Mouse (Mus musculus) adrenal gland, adult (tissue): ENCODE measurements at regions not wholly inside any gene's neighbourhood (a gene's known extent, or its start where the extent isn't known, plus 50 kb on each side); places are given as distances from the start of the nearest gene placed in this dataset.

ENCODE experiments used
- DNase-seq, 2 experiments: peaks; one replicate each; pipeline ENCODE4 v3.0.0; 2022 to 2023; ENCODE audit warnings: low spot score in 1 of 2; ENCODE audit not compliant: inconsistent age in 2 of 2

DNA sequence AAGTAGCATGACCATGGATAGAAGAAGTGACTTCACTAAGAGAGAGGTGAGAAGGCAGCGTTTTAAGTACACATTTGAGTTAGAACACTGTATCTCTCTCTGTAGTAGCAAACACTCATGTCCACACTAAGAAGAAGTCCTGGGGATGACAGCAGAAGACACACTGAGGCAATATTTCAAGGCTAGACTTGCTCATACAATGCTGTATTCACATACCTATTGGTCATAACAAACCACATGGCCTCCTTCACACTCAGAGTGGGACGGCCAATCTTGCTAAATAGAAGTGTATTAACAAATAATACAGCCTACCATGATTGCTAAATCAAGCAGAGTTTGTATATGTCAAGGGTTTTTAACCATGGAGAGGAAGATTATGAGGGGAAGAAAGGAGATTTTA is 252.5 kb upstream of the Kcnj16 start:
- DNase-seq: no peak

DNA sequence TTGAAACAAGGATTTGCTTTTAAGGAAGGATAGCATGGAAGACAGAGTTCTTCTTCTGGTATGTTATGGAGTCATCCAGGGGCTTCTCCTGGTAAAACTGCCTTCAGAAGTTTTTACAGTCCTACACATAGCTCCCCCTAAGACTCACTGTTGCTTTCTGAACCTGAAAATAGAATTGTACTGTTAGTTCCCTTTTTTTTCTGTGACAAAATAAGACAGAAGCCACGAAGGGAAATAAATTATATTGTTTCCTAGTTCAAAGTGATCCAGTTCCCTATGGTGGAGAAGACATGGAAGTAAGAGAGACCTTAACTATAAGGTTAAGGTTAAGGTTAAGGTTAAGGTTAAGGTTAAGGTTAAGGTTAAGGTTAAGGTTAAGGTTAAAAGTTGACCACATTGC is 251.5 kb upstream of the Kcnj16 start:
- no peak for DNase-seq

- no peak for DNase-seq
These were observed 245.1 kb upstream of the Kcnj16 start for GRCm38 (mm10) chr11:110722701-110723100.

- no peak for DNase-seq
These were observed 243.9 kb upstream of the Kcnj16 start for GRCm38 (mm10) chr11:110723971-110724370.

GRCm38 (mm10) chr11:110727357-110727961 is 240.4 kb upstream of the Kcnj16 start:
- DNase-seq: no peak

- no peak for DNase-seq
These were observed 236.3 kb upstream of the Kcnj16 start for GRCm38 (mm10) chr11:110731510-110731909.

DNA sequence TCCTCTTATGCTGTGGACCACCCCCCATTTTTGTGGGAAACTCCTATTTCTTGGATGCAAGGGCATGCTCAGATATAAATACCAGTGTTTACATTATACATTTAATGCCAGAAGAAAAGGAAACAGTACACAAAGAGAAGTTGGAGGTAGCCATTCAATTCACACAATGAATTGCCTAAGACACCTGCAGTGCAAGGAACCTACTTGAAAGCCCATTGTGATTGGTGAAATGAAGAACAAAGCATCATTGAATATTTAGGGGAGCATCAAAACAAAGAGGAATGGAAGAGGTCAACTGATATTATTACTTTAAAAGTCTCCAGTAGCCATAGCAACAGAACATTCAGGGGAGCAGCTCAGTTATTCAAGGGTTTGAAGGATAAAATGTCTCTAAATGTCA is 193.7 kb upstream of the Kcnj16 start:
- DNase-seq: no peak

DNA sequence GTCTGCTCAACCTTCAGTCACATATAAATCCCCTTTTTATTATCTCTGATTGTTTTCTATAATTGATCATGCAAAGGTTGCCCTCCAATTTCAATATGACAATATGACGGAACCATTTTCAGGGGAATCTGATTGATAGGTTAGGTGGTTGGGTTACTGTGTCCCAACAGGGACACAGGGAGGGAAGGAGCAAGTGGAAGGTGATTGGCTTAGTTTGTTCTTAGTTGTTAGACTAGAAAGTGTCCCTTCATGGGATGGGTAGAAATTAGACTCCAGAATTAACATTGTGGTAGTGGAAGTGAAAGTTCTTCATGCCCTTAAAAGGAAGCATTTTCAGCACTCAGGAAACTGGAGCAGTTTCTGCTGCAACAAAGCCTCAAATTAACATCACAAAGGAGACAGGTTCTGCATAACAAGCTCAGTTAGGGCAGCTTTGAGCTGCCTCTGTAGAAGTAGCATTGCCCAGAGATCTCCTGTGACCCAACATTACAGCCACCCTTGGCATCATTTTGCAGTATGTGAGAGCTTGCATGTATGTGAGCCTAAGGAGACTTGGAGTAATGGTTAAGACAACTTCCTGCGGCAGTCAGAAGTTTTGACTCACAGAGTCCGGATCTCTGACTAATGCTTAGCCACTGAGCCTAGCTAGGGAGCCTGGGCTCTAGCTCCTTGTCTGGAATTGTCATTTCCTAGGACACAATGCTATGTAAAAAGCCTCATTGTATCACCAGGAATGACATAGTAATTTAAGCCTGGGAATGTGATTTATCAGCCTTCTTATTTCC is 186.1 kb upstream of the Kcnj16 start:
- no peak for DNase-seq

DNA sequence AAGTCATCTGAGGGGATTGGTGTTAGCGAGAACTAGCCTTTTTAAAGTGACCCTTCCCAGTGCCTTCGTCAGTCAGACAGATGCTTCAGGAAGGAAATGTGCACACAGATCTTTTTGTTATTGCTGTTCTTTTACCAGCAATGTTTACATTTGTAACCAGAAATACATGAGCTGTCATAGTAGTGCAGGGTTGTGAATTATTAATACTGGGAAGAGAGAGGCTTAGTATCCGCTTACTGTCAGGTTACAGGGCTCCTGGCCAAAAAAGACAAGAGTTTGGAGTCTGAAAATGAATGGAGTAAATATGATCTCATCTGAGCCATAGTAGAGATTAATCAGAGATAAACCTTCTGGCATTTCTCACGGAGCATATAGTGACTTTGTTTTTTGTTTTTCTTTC is 178.3 kb upstream of the Kcnj16 start:
- no peak for DNase-seq

- no peak for DNase-seq
These were observed 167.8 kb upstream of the Kcnj16 start for GRCm38 (mm10) chr11:110799887-110800578.

- no peak for DNase-seq
These were observed 165.8 kb upstream of the Kcnj16 start for GRCm38 (mm10) chr11:110802013-110802412.

GRCm38 (mm10) chr11:110804079-110804478 is 163.8 kb upstream of the Kcnj16 start:
- DNase-seq: no peak

DNA sequence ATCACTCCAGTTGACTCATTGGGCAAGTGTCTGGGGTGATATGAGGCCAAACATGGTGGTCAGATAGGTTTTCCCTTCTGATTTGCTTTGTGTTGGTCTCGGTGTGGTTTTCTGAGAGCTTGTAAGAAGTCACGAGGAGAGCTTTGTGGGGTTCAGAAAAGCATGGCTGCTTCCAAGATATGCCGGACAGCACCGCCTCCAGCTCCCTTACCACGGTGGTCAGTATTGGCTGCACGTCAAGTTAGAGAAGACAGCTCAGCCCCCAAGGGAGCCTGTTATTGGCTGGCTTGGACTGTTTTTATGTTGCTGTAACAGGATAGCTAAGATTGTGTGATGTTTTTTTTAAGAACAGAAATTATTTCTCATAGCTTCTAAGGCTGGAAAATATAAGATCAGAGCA is 154.7 kb upstream of the Kcnj16 start:
- DNase-seq: no peak

DNA sequence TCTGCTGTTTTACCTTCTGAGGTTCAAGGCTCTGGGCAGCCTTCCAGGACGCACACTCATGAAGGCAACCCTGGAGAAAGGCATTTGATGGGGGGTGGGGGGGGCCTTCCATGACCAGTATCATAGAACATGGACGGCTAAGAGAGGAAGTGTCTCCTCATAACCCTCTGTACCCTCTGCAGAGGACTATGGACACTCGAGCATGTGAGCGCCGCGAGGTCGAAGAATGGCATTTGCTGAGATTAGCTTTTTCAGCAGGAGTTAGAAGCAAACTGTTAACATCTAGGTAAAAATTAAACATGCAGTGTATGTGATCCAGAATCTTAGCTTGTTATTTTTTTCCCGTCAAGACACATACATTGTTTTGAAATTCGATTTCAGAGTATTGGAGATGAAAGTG is 153.1 kb upstream of the Kcnj16 start:
- no peak for DNase-seq

GRCm38 (mm10) chr11:110815206-110815605 is 152.6 kb upstream of the Kcnj16 start:
- peak in 1 of 2 experiments; percentile 3 for DNase-seq

DNA sequence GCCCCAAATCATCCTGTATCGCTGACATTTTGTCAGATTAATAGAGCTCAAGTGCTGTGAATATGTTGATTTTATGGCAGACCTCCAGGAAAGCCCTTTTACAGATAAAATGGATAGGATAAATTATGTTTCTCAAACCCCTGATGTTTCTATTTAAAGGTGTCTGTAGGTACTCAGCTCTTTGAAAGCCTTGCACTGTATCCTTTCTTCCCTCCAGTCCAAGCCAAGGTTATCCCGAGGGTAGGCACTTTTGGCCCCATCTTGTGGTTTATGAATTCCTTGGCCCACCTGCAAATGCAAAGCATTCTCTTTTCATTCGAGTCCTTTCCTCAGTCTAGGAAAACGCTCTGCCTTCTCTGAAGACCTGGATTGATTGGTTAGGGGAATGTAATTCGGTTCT is 139.2 kb upstream of the Kcnj16 start:
- no peak for DNase-seq

DNA sequence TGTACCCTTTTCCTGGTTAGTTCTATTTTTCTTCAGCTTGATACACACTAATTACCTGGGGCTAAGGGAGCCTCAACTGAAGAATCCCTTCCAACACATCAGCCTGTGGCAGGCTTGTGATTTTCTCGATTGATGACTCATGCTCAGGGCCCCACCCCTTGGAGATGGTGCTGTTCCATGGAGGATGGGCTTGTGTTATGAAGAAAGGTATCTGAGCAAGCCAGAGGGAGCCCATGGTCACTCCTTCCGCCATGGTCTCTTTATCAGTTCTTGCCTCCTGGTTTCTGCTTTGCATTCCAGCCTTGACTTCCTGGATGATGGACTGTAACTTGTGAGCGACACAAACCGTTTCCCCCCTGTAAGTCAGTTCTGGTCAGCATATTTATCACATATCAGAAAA is 131.1 kb upstream of the Kcnj16 start:
- DNase-seq: no peak

DNA sequence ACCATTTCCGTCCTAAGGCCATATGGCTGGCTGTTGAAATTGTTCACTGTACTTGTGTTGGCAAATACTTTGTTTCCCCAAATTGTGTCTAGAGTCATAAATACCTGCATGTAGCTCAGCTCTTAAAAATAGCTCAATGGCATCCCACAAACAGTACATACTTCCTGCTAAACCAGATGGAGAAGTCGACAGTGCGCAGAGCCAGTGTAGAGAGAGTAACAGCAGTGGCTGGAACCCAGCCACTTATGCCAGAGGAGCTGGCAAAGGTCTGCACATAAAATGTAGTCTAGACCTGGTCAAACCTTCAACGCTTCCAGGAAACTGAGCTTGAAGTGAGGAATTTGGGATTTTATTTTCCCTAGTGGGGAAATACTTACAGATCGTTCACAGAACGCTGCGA is 128.5 kb upstream of the Kcnj16 start:
- DNase-seq: no peak

DNA sequence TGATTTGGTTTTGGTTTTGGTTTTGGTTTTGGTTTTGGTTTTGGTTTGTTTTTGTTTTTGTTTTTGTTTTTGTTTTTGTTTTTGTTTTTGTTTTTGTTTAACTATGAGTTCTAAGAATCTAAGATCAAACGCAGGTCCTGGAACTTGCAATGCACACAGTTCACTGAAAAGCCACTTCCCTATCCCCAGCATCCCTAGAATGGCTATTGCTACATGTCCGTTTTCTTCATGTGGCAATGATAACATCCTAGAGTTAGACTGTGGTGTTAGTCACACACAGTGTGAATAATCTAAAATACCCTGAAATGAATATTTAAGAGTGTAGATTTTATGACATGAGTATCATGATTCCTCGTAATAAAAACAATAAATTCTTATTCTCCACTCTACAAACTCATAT is 99.5 kb upstream of the Kcnj16 start:
- no peak for DNase-seq

- no peak for DNase-seq
These were observed 97.7 kb upstream of the Kcnj16 start for GRCm38 (mm10) chr11:110870133-110870532.

- DNase-seq: no peak
These were observed 93.2 kb upstream of the Kcnj16 start for GRCm38 (mm10) chr11:110874626-110875025.

DNA sequence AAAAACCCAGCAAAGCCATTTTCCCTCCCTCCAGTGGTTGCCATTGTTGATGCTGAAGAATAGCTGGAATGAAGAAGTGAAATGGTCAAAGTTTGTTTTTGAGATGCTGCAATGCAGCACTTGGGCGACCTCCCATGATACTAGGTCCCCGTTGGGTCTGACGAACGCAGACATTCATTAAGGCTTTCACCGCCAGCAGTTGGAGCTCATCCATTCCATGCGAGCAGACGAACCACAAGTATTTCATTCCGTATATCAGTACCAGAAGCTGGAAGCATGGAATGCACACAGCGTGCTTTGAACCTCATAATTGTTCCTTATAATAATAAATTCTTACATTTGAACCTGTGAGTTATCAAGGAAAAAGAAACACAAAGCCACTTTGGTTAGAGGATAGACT is 86.9 kb upstream of the Kcnj16 start:
- no peak for DNase-seq
